Mouse (Mus musculus) lung, postnatal 4 days (tissue): ENCODE measurements around the gene Lce1m.
"Not testable (repeated sequence)": the region's sequence is repeated elsewhere in the genome, so short reads cannot be mapped to it uniquely, and the experiment has no call there.

Experiments used
- DNase-seq, 2 experiments: peaks; one replicate each; pipeline ENCODE4 v3.0.0; 2021

Lce1m gene

DNA sequence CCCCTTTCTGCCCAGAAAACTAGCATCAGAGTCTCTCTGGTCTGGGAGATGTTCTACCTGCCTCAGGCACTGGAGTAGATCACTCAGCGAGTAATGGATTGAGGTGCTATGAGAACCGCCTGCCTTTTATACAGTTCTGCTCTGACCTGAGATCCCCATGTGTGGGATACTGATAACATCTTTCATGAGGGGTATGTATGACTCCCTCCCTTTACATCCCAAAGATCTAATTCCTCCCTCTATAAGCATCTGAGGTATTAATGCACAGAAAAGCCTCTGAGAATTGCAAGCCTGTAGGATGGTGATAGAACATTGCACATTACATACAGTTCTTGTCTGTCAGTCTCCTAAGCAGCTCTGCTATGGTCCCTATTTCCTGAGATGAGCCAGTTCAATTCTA, at the start of gene Lce1m:
Gene Lce1m (minus strand): TSS at position 101 of the 400 bp plus-strand sequence.
- DNase-seq: no peak

DNA sequence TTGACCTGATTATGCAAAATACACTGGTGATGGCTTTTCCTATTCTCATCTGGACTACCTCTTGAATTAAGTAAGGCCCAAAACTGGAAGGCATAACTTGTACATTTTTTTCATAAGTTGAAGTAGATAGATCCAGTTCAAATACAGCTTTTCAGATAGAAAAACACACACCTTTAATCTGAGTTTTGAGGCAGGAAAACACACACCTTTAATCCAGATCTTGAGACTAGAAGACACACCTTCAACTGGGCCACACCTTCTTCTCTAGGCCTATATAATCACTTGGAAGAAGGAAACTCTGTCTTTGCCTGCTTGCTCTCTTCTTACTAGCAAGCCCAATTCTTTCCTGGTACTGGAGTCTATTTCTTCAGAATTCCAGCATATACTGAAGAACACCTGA, 49.7 kb upstream of the Lce1m start, which contains the start of gene Gm4858:
Gene Gm4858 (plus strand): TSS at position 301 of the 400 bp plus-strand sequence.
- DNase-seq: not testable (repeated sequence)

DNA sequence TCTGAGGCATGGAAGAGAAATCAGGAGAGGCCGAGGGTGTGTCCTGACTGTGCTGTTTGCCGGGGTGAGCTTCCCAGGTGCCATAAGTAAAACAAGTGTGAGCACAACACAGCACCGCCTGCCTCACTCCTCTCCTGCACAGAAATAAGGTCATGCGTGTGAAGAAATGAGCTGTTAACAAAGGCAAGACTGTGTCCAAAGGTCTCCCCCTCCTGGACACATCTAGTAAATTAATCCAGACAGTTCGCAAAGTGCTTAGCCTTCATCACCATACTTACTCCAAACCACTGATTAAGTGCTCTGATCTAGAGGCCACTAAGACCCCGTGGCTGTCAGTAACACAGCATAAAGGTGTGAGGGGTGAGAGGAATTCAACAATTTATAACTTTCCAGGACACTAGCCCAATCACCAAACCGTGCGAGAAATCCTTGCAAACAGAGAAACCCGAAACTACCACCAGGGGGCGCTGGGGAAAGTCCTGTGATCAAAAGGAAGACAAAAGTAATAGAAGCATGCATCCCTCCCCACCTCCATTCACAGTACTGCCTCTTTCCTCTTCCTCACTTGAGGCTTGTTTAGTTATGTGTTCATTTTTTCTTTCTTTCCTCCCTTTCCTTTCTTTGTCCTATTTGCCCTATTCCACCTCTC, 34.1 kb upstream of the Lce1m start:
- DNase-seq: no peak

DNA sequence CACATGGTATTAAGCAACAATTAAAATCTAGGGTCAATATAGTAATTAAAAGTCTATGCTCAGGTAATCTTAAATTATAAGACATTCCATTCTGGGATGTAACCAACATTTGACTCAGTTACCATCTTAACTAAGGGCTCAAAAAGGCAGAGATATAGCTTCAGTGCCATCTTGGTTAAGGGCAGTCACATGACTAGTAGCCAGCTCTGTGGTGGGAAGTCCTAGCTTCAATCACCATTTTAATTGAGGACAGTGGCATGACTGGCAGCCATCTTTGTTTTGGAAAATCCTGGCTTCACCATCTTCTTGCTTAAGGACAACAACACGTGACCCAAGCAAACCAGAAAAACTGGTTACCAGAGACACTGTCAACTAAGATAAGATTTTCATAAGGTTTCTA, 31.3 kb upstream of the Lce1m start:
- no peak for DNase-seq

DNA sequence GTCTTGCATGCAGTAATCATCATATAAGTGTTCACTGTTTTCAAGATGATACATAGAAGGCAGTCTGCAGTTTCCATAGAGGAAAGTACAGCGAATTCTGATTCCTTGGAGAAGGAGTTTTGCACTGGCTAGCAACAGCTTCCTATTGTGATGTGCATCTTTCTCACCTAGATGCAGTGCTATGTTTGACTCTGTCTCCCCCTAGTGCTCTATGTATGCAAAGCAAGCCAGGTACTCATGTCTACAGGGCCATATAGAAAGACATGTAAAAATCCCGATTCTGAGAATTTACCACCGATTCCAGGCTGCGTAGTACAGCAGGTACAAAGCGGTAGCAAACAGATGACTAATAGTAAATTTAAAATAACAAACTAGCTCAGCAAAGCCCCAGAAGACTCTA, 12.6 kb upstream of the Lce1m start:
- DNase-seq: no peak

DNA sequence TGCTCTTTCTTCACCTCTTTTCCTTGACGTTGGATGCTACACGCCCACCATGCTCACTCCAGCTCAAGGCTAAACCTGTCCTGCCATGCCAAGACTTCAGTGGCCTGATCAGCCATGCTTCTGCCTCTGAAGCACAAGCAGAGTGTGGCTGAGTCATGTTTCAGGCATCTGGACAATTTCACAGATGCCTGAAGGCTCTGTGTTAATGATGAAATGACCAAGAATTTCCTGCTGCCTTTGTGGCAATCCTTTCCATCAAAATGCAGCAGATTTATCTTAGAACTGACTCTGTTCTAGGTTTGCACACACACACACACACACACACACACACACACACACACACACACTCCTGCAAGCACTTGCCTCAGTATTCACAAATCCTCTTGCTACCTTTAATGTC, 6.6 kb upstream of the Lce1m start:
- DNase-seq: no peak

DNA sequence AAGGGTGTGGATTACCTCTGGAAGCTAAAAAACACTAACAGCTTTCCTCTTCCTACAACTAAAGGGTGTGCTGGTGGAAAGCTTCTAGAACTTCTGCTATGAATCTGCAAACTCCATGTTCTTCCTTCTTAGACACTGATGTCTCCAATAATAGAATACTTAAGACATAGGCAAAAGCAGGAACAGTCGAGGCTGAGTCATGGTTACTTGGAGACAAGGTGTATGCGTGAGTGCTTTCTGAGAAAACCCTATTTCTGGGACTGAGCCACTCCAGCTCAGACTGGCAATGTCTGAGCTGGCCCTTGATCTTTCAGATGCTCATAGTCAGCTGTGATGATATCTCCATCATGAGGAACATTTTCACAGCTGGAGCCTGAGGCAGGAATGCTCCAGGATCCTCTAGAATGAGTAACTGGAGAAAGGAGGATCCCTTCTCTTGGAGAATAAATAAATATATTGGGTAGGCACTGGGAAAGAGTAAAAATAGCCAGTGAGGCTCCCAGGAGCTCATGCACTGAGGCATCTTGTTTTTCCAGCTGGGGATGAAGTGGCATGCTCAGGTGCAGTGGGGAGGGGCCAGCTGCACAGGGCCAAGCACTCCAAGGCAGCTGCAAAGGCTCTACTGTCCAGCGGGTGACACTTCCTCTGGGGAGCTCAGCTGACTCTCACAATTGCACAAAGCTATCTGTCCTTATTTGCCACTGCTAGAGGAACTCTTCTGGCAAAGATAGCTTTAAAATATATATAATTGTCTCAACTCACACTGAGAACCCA, 4.7 kb upstream of the Lce1m start:
- no peak for DNase-seq

DNA sequence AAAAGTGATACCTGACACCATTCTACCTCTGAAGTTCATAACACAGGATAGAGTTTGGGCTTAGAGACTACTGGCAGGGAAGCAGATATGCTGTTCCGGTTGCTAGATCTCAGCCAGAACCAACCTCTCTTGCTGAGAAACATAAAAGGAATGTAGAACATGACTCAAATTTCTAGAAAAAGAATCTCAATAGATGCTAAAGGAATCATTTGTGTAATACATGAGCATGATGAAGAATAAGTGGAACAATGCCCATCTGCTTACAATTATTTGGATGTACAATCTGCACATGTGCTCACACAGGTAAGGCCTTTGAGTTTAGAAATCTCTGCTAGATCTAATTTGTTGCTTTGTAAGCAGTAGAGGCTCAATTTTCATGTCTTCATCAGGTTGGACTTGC, 2.3 kb upstream of the Lce1m start:
- DNase-seq: no peak

DNA sequence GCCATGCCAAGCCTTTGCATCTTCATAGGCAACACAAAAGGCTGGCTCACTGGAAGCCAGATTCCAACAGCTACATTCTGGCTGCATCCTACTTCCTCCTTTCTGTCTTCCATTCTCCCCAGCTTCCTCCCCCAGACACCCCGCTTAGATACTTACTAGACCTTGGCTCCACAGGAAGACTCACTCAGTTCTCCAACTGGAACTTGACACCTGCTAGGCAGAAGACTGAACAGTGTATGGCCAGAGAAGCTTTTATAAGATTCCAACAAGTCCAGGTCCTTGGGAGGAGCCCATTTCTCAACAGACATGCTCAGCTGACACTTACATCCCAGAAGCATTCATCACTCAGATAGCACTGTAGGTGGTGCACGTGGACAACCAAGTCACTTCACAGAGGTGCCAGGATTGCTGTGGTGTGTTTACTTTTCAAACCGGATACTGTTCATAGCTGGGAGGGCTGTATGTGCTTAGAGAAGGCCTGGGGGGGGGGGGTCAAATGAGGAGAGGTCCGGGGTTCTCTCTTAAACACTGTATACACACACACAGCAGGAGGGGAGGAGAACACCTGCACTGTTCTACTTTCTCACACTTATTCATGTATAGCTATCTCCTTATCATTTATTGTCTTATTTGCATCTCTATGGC, 3.3 kb downstream of the Lce1m start, which contains the start of gene Crct1:
Gene Crct1 (minus strand): TSS at position 228 of the 645 bp plus-strand sequence.
- DNase-seq: no peak

DNA sequence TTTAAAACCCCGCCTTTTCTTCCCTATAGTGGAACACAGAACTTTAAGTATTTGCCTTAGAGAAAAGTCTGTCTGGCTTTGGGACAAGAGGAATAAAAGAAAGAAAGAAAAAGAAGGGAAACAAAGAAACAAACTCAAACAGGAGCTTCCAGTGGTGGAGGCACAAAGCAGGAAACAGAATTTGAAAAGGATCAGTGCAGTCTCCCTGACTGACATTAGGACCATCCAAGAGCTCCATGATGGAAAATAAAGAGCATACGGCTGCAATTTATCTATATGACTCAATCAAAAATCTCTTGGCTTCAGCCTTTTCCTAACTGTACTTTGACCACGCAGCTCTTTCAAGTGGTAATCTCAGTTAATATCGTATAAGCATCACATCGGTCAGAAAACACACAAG, 4.0 kb downstream of the Lce1m start:
- DNase-seq: no peak

DNA sequence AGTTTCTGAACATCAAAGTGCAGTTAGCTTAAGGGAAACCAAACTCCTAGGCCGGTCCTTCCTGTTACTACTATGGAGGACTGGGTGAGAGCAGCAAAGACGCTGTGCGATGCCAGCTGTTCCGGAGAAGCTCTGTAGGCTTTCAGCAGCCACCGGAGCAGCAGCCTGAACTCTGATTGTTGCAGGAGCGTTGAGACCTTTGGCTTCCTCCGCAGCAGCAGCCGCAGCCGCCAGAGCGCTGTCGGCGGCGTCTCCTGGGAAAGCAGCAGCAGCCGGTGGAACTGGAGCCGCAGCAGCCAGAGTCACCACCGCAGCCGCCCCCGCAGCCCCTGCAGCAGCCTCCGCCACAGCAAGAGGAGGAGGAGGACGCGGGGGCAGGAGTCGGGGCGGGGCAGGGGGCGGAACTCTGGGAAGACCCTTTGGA, 4.5 kb downstream of the Lce1m start:
- DNase-seq: peak; percentile 22 to 49

DNA sequence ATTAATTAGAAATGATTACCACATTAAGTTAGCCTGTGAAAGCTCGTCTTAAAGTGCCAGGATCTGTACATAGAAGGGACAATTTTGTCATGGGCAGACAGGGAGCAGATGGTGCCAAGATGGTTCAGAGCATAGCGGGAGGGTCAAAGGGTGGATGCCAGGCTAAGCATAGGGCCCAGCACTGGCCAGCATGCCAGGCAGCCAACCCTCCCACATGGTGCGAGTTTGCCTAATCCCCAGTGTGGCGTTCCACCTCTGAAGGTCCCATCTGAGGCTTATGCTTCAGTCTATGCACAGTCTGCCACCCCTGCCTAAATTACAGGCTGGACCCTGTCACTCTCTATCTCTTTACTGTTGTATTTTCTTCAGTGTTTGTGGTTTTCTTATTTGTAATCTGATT, 16.0 kb downstream of the Lce1m start:
- no peak for DNase-seq

DNA sequence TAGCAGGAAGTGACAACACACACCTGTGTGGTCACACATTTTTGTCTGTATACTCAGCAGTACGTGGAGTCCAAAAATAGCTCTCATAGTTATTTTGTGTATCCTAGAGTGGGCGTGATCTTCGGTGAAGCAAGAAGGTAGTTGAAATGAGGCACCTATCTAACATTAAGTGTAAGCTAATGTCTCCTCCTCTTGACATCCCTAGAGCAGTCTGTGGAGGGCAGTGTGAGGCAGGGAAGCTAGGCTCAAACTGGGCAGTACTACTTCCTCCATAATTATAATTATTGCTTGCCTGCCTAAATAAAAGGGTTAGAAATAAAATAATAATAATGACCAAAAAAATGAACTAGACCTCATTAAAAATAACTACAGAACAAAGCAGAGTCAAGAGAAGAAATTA, 18.2 kb downstream of the Lce1m start:
- no peak for DNase-seq

DNA sequence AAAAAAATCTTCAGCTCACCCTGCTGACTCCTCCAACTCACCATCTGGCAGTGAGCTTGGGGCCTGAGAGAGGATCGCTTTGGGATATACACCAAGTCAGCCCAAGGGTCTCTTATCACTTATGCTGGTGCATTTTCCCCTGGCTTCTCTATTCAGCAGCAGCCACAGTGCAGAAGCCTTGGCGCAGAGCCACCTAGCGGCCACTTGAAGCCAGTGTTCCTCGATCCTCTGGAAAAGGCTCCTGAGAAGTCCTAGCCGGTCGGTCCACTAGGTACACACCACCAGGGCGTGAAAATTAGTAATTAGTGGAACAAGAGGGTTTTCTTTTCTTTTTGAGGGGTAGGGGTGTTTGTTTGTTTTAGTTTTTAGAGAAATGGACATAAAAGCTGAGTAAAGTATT, 20.2 kb downstream of the Lce1m start:
- peak; percentile 54 to 63 for DNase-seq

DNA sequence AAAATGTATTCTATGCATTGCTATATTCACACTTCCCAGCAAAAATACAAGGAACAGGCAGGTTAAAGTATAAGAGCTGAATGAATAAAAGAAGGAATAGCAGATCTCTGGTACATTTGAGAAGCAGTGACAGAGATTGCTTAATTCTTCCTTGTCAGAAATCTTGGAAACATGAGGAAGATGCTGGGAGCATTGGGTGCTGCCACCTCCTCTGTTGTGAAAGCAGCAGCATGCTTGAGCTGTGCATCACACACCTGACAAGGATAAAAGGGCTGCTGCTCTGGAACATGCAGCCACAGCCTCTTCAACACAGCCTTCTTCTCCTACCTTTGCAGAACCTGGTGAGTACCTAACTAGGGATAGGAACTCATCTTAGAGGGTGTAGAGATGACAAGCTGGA, 26.9 kb downstream of the Lce1m start, which contains the start of gene Lce3f:
Gene Lce3f (plus strand): TSS at position 301 of the 400 bp plus-strand sequence.
- DNase-seq: no peak

DNA sequence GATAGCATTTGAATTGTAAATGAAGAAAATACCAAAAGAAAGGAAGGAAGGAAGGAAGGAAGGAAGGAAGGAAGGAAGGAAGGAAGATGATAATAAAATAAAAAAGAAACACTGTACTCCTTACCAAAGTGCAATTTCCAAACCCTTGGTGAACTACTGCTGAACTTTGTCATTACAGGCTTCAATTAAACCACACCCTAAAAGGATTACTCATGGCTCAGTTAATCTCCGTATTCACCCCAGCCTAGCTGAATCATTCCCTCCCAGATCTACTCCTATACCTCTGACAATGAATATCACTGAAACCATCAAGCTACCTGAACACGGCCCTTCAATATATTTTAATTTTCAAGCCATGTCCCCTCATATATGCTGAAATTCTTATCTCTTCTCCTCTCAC, 40.4 kb downstream of the Lce1m start:
- no peak for DNase-seq
